Mouse (Mus musculus): ENCODE results near the gene Rbm34.
A peak's percentile ranks its signal among the peaks of the same experiment; 100 is the strongest.

DNA sequence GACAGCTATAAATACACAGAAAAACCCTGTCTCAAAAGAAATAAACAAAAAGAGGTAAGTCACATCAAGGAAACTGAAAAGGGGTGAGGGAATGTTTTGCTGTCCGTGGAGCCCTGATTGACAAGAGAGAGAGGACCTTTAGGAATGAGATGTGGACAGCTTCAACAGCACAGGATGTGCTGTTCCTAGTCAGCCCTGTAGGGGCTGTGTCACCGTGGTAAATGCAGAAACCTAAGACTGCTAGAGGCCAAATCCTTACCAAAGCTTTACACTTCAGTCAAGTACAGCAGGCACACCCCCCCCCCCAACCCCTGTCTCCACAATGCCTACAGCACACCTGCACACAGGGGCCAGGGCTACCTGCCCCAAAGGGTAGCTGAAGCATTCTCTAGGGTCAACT is 39.2 kb downstream of the Rbm34 start:
- TF ChIP-seq CTCF (IDR thresholded peaks at IDR 0.05; ENCODE audit: low read depth), result peak; percentile 49
- TF ChIP-seq EP300 (IDR thresholded peaks at IDR 0.05; ENCODE audit: low read depth), result no peak

Measured in liver, postnatal 0 days (tissue).